In the genomic region with DNA sequence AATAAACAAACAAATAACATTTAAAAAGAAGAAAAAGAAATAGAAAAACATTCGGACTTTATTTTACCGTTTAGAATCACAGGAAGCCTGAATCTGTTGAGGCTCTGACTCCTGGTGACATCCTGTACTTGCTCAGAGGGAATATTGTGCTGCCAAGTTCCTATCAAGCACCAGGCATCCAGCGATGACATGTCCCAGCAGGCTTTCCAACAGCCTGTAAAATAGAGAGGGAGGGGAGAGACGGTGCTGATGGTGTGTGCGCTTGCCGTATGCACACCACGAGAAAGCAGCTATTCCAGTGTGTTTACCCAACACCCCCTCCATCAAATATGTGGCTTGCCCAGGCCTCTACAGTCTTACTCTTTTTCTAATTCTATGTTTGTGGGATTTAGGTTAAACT, we compare ENCODE assay signal across 13 mouse cellular contexts. TPM values are rescaled to one million over a fixed set of nuclear protein-coding genes. Genes with fewer than 3 reads are reported as not detected.
A peak's percentile ranks its signal among the peaks of the same experiment; 100 is the strongest.
DNase-seq lines count a peak whose midpoint lies in the region; ATAC-seq lines count a peak whose summit lies in the region.
"Had no signal": no experiment of that assay in that cellular context is flagged by ENCODE, and none has a peak within 500 bp of the region (broad histone marks: within the 10 kb centered on the region; RNA-seq: fewer than 3 reads in every experiment).

No protein-coding gene starts in this region.

- no peak overlapping the region for H3K9ac ChIP-seq in forebrain, embryonic 13.5 days
- no peak overlapping the region for H3K9ac ChIP-seq in forebrain, embryonic 12.5 days
- no peak overlapping the region for H3K9ac ChIP-seq in lung, embryonic 15.5 days
- no peak overlapping the region for H3K9ac ChIP-seq in heart, embryonic 15.5 days
- H3K9ac ChIP-seq: embryonic facial prominence, embryonic 15.5 days; kidney, embryonic 15.5 days; limb, embryonic 12.5 days had no signal

- no peak overlapping the region for H3K27ac ChIP-seq in forebrain, embryonic 13.5 days
- no peak overlapping the region for H3K27ac ChIP-seq in forebrain, embryonic 12.5 days
- H3K27ac ChIP-seq in lung, embryonic 15.5 days: peak overlapping the region; percentile 70
- H3K27ac ChIP-seq in heart, embryonic 15.5 days: peak overlapping the region; percentile 80
- peak overlapping the region; percentile 82 for H3K27ac ChIP-seq in macrophage
- H3K27ac ChIP-seq: embryonic facial prominence, embryonic 15.5 days; kidney, embryonic 15.5 days; limb, embryonic 12.5 days had no signal

- peak; percentile 89 for ATAC-seq in forebrain, embryonic 13.5 days
- no peak for ATAC-seq in forebrain, embryonic 12.5 days (ENCODE audit: low FRiP score)
- ATAC-seq in lung, embryonic 15.5 days (ENCODE audit: borderline replicate concordance, extremely low read depth, low FRiP score, low TSS enrichment): peak; percentile 90; the same call in 1 of the 2 replicates
- ATAC-seq in heart, embryonic 15.5 days (replicated peaks; ENCODE audit: insufficient number of reproducible peaks, insufficient read depth, low FRiP score, low read depth): peak; percentile 90

- H3K4me2 ChIP-seq in forebrain, embryonic 13.5 days: no peak overlapping the region
- H3K4me2 ChIP-seq in forebrain, embryonic 12.5 days: no peak overlapping the region
- no peak overlapping the region for H3K4me2 ChIP-seq in lung, embryonic 15.5 days
- peak overlapping the region; percentile 31 for H3K4me2 ChIP-seq in heart, embryonic 15.5 days
- H3K4me2 ChIP-seq: embryonic facial prominence, embryonic 15.5 days; kidney, embryonic 15.5 days; limb, embryonic 12.5 days had no signal

- no peaks in the 10 kb centered on the region for H3K27me3 ChIP-seq in forebrain, embryonic 13.5 days
- no peaks in the 10 kb centered on the region for H3K27me3 ChIP-seq in forebrain, embryonic 12.5 days
- no peaks in the 10 kb centered on the region for H3K27me3 ChIP-seq in lung, embryonic 15.5 days
- no peaks in the 10 kb centered on the region for H3K27me3 ChIP-seq in heart, embryonic 15.5 days
- H3K27me3 ChIP-seq: embryonic facial prominence, embryonic 15.5 days; kidney, embryonic 15.5 days; limb, embryonic 12.5 days had no signal

- H3K36me3 ChIP-seq in forebrain, embryonic 13.5 days (ENCODE audit: poor library complexity, severe bottlenecking): no peaks in the 10 kb centered on the region
- no peaks in the 10 kb centered on the region for H3K36me3 ChIP-seq in forebrain, embryonic 12.5 days (replicated peaks)
- H3K36me3 ChIP-seq in lung, embryonic 15.5 days: no peaks in the 10 kb centered on the region
- H3K36me3 ChIP-seq in heart, embryonic 15.5 days: peaks cover 11% of the 10 kb centered on the region
- H3K36me3 ChIP-seq in macrophage (ENCODE audit: inconsistent target): peaks cover 46% of the 10 kb centered on the region
- H3K36me3 ChIP-seq: embryonic facial prominence, embryonic 15.5 days had no signal

- H3K9me3 ChIP-seq in forebrain, embryonic 13.5 days (replicated peaks): no peaks in the 10 kb centered on the region
- H3K9me3 ChIP-seq in forebrain, embryonic 12.5 days: no peaks in the 10 kb centered on the region
- no peaks in the 10 kb centered on the region for H3K9me3 ChIP-seq in lung, embryonic 15.5 days
- no peaks in the 10 kb centered on the region for H3K9me3 ChIP-seq in heart, embryonic 15.5 days (replicated peaks)
- H3K9me3 ChIP-seq: embryonic facial prominence, embryonic 15.5 days; kidney, embryonic 15.5 days; limb, embryonic 12.5 days had no signal

- WGBS in forebrain, embryonic 13.5 days: 77% methylated on average over 7 of the region's 7 CpGs
- WGBS in forebrain, embryonic 12.5 days: 73% methylated on average over 7 of the region's 7 CpGs
- WGBS in lung, embryonic 15.5 days: 28% methylated on average over 7 of the region's 7 CpGs
- WGBS in heart, embryonic 15.5 days: 21% methylated on average over 7 of the region's 7 CpGs
- WGBS in macrophage (ENCODE audit: missing documents): 97% methylated on average over 7 of the region's 7 CpGs

- DNase-seq in lung, postnatal 25 days (ENCODE audit: low spot score): no peak
- DNase-seq in ovary, adult 18-20 months (ENCODE audit: low spot score): no peak
- no peak for DNase-seq in layer of hippocampus, adult 8-10 months (ENCODE audit: low spot score in 2 of 2)
- DNase-seq: adrenal gland, postnatal 10 days; gastrocnemius, postnatal 10 days had no signal

- H3K79me2 ChIP-seq in macrophage (ENCODE audit: inconsistent target): peaks cover 75% of the 10 kb centered on the region

- H3K4me3 ChIP-seq in forebrain, embryonic 13.5 days: no peak overlapping the region
- H3K4me3 ChIP-seq in forebrain, embryonic 12.5 days (replicated peaks): no peak overlapping the region
- no peak overlapping the region for H3K4me3 ChIP-seq in lung, embryonic 15.5 days
- H3K4me3 ChIP-seq in heart, embryonic 15.5 days: no peak overlapping the region
- no peak overlapping the region for H3K4me3 ChIP-seq in macrophage (ENCODE audit: inconsistent target)
- H3K4me3 ChIP-seq: embryonic facial prominence, embryonic 15.5 days; kidney, embryonic 15.5 days; limb, embryonic 12.5 days had no signal

- H3K4me1 ChIP-seq in forebrain, embryonic 13.5 days: no peaks in the 10 kb centered on the region
- no peaks in the 10 kb centered on the region; the same call in 1 of the 2 replicates for H3K4me1 ChIP-seq in forebrain, embryonic 12.5 days
- peaks cover 29% of the 10 kb centered on the region for H3K4me1 ChIP-seq in lung, embryonic 15.5 days
- peaks cover 34% of the 10 kb centered on the region for H3K4me1 ChIP-seq in heart, embryonic 15.5 days (replicated peaks)
- H3K4me1 ChIP-seq: embryonic facial prominence, embryonic 15.5 days had no signal

RNA-seq across cellular contexts. Expression of gene Gcnt1, which starts 39.6 kb away (rescaled TPM):
- polyA plus RNA-seq in forebrain, embryonic 13.5 days (2015; fragmentation: Nextera tagmentation; extraction: Ambion mirVana): 0.50 and 0.74 TPM in 2 replicates
- polyA plus RNA-seq in forebrain, embryonic 12.5 days (2016; fragmentation: Nextera tagmentation; extraction: Ambion mirVana): 2.1 and 2.3 TPM in 2 replicates
- 3.8 and 3.9 TPM in 2 replicates for polyA plus RNA-seq in lung, embryonic 15.5 days (2015; fragmentation: Nextera tagmentation; extraction: Ambion mirVana)
- polyA plus RNA-seq in heart, embryonic 15.5 days (2015; fragmentation: Nextera tagmentation; extraction: Ambion mirVana): 5.7 and 6.2 TPM in 2 replicates
- total RNA-seq in macrophage (2018; cell fraction: chromatin; rRNA removed): 10 to 100 TPM; 10.4 to 61.8 (median 36.3) TPM
- total RNA-seq in macrophage (2018; cell fraction: cytosol; rRNA removed): 10 to 100 TPM; 12.6 to 39.4 (median 26.0) TPM
- 100 to 1,000 TPM in 1 of 26 experiments, 10 to 100 TPM in 25; 23.8 to 120 (median 42.5) TPM for total RNA-seq in macrophage (2018; cell fraction: nucleus; rRNA removed)
- 28.4 to 51.9 TPM (median 28.8 TPM) in 3 replicates for polyA plus RNA-seq in macrophage (2018)
- 1 to 10 TPM; 3.4 to 7.7 (median 4.9) TPM for total RNA-seq in layer of hippocampus, adult 8-10 months (2022)

Comparison
In these comparisons a context has a peak if more than half of its experiments do, and no peak if none do; other contexts are left out.
1. H3K27ac ChIP-seq: peak in lung, embryonic 15.5 days (single experiment), heart, embryonic 15.5 days (single experiment) and macrophage (single experiment); none in forebrain, embryonic 13.5 days (single experiment) and forebrain, embryonic 12.5 days (single experiment).